Mouse (Mus musculus): ENCODE results near the gene Ppp6r2. TPM values are rescaled to one million over a fixed set of nuclear protein-coding genes. Genes with fewer than 3 reads are reported as not detected.

Gene Ppp6r2
- polyA plus RNA-seq, 1 experiment from 2014 or later: 16.4 TPM

- Histone ChIP-seq H3K9ac (ENCODE audit: low read depth, low read length) (no peak overlapping the region), H3K9me3 (replicated peaks; ENCODE audit: control insufficient read depth, low read length) (no peaks in the 10 kb centered on the region), H3K4me2 (ENCODE audit: low read depth, low read length) (no peak overlapping the region), H3K27ac (ENCODE audit: low read length) (no peak overlapping the region), H3K27me3 (ENCODE audit: control insufficient read depth, insufficient read depth, low read depth, low read length) (no peaks in the 10 kb centered on the region), H3K36me3 (ENCODE audit: control insufficient read depth, insufficient read depth) (no peaks in the 10 kb centered on the region), H3K4me3 (ENCODE audit: low read depth, low read length) (no peak overlapping the region), H3K4me1 (ENCODE audit: control insufficient read depth, low read depth, low read length) (peaks cover 36% of the 10 kb centered on the region)
- ATAC-seq (ENCODE audit: low read depth): no peak
- 77% methylated on average over 11 of the region's 11 CpGs for WGBS (ENCODE audit: insufficient replicate concordance)
Measured at GRCm38 (mm10) chr15:89316146-89316545, 104.8 kb downstream of the Ppp6r2 start.

DNA sequence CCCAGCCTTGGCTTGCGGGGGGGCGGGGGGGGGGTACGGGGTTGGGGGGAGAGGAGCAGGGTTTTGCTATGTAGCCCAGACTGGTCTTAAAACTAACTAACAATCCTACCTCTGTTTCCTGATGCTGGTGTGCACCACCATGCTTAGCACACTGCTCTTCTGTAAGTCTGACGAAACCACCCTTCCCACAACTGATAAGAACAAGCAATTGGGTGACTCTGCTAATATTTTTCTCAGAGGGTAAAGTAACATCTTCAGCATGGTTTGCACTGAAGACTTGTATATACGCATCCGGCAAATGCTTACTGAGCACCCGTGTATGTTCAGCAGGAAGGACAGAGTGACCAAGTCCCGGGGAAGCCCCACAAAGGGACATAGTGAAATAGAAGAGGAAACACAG lies 109.9 kb downstream of the Ppp6r2 start:
- Histone ChIP-seq H3K27me3 (ENCODE audit: control insufficient read depth, insufficient read depth, low read depth, low read length) (peaks cover 17% of the 10 kb centered on the region), H3K36me3 (ENCODE audit: control insufficient read depth, insufficient read depth) (no peaks in the 10 kb centered on the region), H3K4me1 (ENCODE audit: control insufficient read depth, low read depth, low read length) (peaks cover 15% of the 10 kb centered on the region), H3K9ac (ENCODE audit: low read depth, low read length) (no peak overlapping the region), H3K4me2 (ENCODE audit: low read depth, low read length) (no peak overlapping the region), H3K27ac (ENCODE audit: low read length) (no peak overlapping the region), H3K9me3 (replicated peaks; ENCODE audit: control insufficient read depth, low read length) (no peaks in the 10 kb centered on the region), H3K4me3 (ENCODE audit: low read depth, low read length) (no peak overlapping the region)
- 18% methylated on average over 8 of the region's 8 CpGs for WGBS (ENCODE audit: insufficient replicate concordance)
- ATAC-seq (ENCODE audit: low read depth): peak; percentile 22; the same call in 1 of the 2 replicates

GRCm38 (mm10) chr15:89322670-89323522 lies 111.5 kb downstream of the Ppp6r2 start, which contains the start of gene Adm2:
Gene Adm2 (plus strand): TSS chr15:89322720.
- H3K9ac ChIP-seq (ENCODE audit: low read depth, low read length): peak within 1 kb of the TSS; percentile 42
- peaks cover 15% of the 10 kb centered on the region for H3K4me1 ChIP-seq (ENCODE audit: control insufficient read depth, low read depth, low read length)
- no peaks in the 10 kb centered on the region for H3K9me3 ChIP-seq (replicated peaks; ENCODE audit: control insufficient read depth, low read length)
- ATAC-seq (ENCODE audit: low read depth): peak; percentile 64
- 12% methylated on average over 26 of the region's 26 CpGs for WGBS (ENCODE audit: insufficient replicate concordance)
- peak within 1 kb of the TSS; percentile 51 for H3K4me3 ChIP-seq (ENCODE audit: low read depth, low read length)
- H3K36me3 ChIP-seq (ENCODE audit: control insufficient read depth, insufficient read depth): no peaks in the 10 kb centered on the region
- H3K4me2 ChIP-seq (ENCODE audit: low read depth, low read length): peak within 1 kb of the TSS; percentile 57
- H3K27me3 ChIP-seq (ENCODE audit: control insufficient read depth, insufficient read depth, low read depth, low read length): peaks cover 17% of the 10 kb centered on the region
- H3K27ac ChIP-seq (ENCODE audit: low read length): no peak within 1 kb of the TSS

GRCm38 (mm10) chr15:89323656-89324055 lies 112.3 kb downstream of the Ppp6r2 start:
- H3K9me3 ChIP-seq (replicated peaks; ENCODE audit: control insufficient read depth, low read length): no peaks in the 10 kb centered on the region
- 63% methylated on average over 4 of the region's 4 CpGs for WGBS (ENCODE audit: insufficient replicate concordance)
- peaks cover 15% of the 10 kb centered on the region for H3K4me1 ChIP-seq (ENCODE audit: control insufficient read depth, low read depth, low read length)
- no peak overlapping the region for H3K9ac ChIP-seq (ENCODE audit: low read depth, low read length)
- H3K4me2 ChIP-seq (ENCODE audit: low read depth, low read length): peak overlapping the region; percentile 57
- H3K36me3 ChIP-seq (ENCODE audit: control insufficient read depth, insufficient read depth): no peaks in the 10 kb centered on the region
- ATAC-seq (ENCODE audit: low read depth): no peak
- H3K27me3 ChIP-seq (ENCODE audit: control insufficient read depth, insufficient read depth, low read depth, low read length): peaks cover 17% of the 10 kb centered on the region
- H3K27ac ChIP-seq (ENCODE audit: low read length): no peak overlapping the region
- H3K4me3 ChIP-seq (ENCODE audit: low read depth, low read length): peak overlapping the region; percentile 51

- H3K4me2 ChIP-seq (ENCODE audit: low read depth, low read length): no peak overlapping the region
- no peaks in the 10 kb centered on the region for H3K36me3 ChIP-seq (ENCODE audit: control insufficient read depth, insufficient read depth)
- H3K4me1 ChIP-seq (ENCODE audit: control insufficient read depth, low read depth, low read length): peaks cover 7% of the 10 kb centered on the region
- no peak overlapping the region for H3K27ac ChIP-seq (ENCODE audit: low read length)
- H3K9ac ChIP-seq (ENCODE audit: low read depth, low read length): no peak overlapping the region
- ATAC-seq (ENCODE audit: low read depth): no peak
- 75% methylated on average over 5 of the region's 5 CpGs for WGBS (ENCODE audit: insufficient replicate concordance)
- H3K9me3 ChIP-seq (replicated peaks; ENCODE audit: control insufficient read depth, low read length): no peaks in the 10 kb centered on the region
- H3K4me3 ChIP-seq (ENCODE audit: low read depth, low read length): no peak overlapping the region
- peaks cover 17% of the 10 kb centered on the region for H3K27me3 ChIP-seq (ENCODE audit: control insufficient read depth, insufficient read depth, low read depth, low read length)
Measured at GRCm38 (mm10) chr15:89326441-89326840, 115.1 kb downstream of the Ppp6r2 start.

GRCm38 (mm10) chr15:89334271-89334670 lies 122.9 kb downstream of the Ppp6r2 start, which contains the start of gene Miox:
Gene Miox (plus strand): TSS chr15:89334398.
- H3K27ac ChIP-seq (ENCODE audit: low read length): no peak within 1 kb of the TSS
- H3K9ac ChIP-seq (ENCODE audit: low read depth, low read length): no peak within 1 kb of the TSS
- no peak within 1 kb of the TSS for H3K4me3 ChIP-seq (ENCODE audit: low read depth, low read length)
- ATAC-seq (ENCODE audit: low read depth): no peak
- no peaks in the 10 kb centered on the region for H3K36me3 ChIP-seq (ENCODE audit: control insufficient read depth, insufficient read depth)
- whole genome bisulfite sequencing (ENCODE audit: insufficient replicate concordance): 64% methylated on average over 7 of the region's 7 CpGs
- no peak within 1 kb of the TSS for H3K4me2 ChIP-seq (ENCODE audit: low read depth, low read length)
- no peaks in the 10 kb centered on the region for H3K9me3 ChIP-seq (replicated peaks; ENCODE audit: control insufficient read depth, low read length)
- H3K4me1 ChIP-seq (ENCODE audit: control insufficient read depth, low read depth, low read length): no peaks in the 10 kb centered on the region
- H3K27me3 ChIP-seq (ENCODE audit: control insufficient read depth, insufficient read depth, low read depth, low read length): no peaks in the 10 kb centered on the region

GRCm38 (mm10) chr15:89334774-89335537 lies 123.6 kb downstream of the Ppp6r2 start:
- Histone ChIP-seq H3K4me3 (ENCODE audit: low read depth, low read length) (no peak overlapping the region), H3K4me1 (ENCODE audit: control insufficient read depth, low read depth, low read length) (no peaks in the 10 kb centered on the region), H3K27ac (ENCODE audit: low read length) (no peak overlapping the region), H3K9ac (ENCODE audit: low read depth, low read length) (no peak overlapping the region), H3K4me2 (ENCODE audit: low read depth, low read length) (no peak overlapping the region), H3K27me3 (ENCODE audit: control insufficient read depth, insufficient read depth, low read depth, low read length) (no peaks in the 10 kb centered on the region), H3K9me3 (replicated peaks; ENCODE audit: control insufficient read depth, low read length) (no peaks in the 10 kb centered on the region), H3K36me3 (ENCODE audit: control insufficient read depth, insufficient read depth) (no peaks in the 10 kb centered on the region)
- ATAC-seq (ENCODE audit: low read depth): no peak; the same call in 1 of the 2 replicates
- WGBS (ENCODE audit: insufficient replicate concordance): 68% methylated on average over 17 of the region's 17 CpGs

DNA sequence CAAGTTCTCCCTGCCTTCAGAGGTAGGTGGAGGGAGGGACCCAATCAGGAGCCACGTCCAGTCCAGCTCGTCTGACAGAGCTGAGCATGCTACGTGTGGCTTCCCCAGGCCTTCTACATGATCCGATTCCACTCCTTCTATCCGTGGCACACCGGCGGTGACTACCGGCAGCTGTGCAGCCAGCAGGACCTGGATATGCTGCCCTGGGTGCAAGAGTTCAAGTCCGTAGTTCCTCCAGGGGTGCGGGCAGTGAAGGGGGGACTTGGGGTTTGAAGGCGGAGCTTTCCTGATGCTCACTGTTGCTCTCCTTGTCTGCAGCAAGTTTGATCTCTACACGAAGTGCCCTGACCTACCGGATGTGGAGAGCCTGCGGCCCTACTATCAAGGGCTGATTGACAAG lies 125.1 kb downstream of the Ppp6r2 start:
- ATAC-seq (ENCODE audit: low read depth): no peak
- Histone ChIP-seq H3K9me3 (replicated peaks; ENCODE audit: control insufficient read depth, low read length) (no peaks in the 10 kb centered on the region), H3K4me1 (ENCODE audit: control insufficient read depth, low read depth, low read length) (no peaks in the 10 kb centered on the region), H3K27me3 (ENCODE audit: control insufficient read depth, insufficient read depth, low read depth, low read length) (no peaks in the 10 kb centered on the region), H3K27ac (ENCODE audit: low read length) (no peak overlapping the region), H3K4me2 (ENCODE audit: low read depth, low read length) (no peak overlapping the region), H3K36me3 (ENCODE audit: control insufficient read depth, insufficient read depth) (no peaks in the 10 kb centered on the region), H3K9ac (ENCODE audit: low read depth, low read length) (no peak overlapping the region), H3K4me3 (ENCODE audit: low read depth, low read length) (no peak overlapping the region)
- 81% methylated on average over 14 of the region's 14 CpGs for WGBS (ENCODE audit: insufficient replicate concordance)
